Mouse (Mus musculus) forebrain, embryonic 12.5 days (tissue): ENCODE data around the gene Cuedc2. TPM values are rescaled to one million over a fixed set of nuclear protein-coding genes. Genes with fewer than 3 reads are reported as not detected.

Experiments used
- ATAC-seq: fragments of 200-750 bp; cut with Nextera tagmentation; 2 replicates; pipeline ENCODE4 v1.8.0; 2017; ENCODE audit warnings: moderate TSS enrichment; ENCODE audit not compliant: low FRiP score
- H3K27ac ChIP-seq: fragments of 300-500 bp; sonication (generic); 2 replicates; pipeline ENCODE4 v1.5.1; 2016; ENCODE audit warnings: mild to moderate bottlenecking
- H3K27me3 ChIP-seq: fragments of 300-500 bp; sonication (generic); 2 replicates; pipeline ENCODE4 v1.6.1; 2016; ENCODE audit warnings: mild to moderate bottlenecking
- H3K36me3 ChIP-seq: fragments of 300-500 bp; sonication (generic); replicated peaks from 2 replicates; pipeline ENCODE4 v1.6.1; 2016; ENCODE audit warnings: mild to moderate bottlenecking
- H3K4me1 ChIP-seq: fragments of 300-500 bp; sonication (generic); 2 replicates; pipeline ENCODE4 v1.6.1; 2016
- H3K4me2 ChIP-seq: fragments of 300-500 bp; sonication (generic); 2 replicates; pipeline ENCODE4 v1.6.1; 2016; ENCODE audit warnings: mild to moderate bottlenecking, moderate library complexity
- H3K4me3 ChIP-seq: fragments of 300-500 bp; sonication (generic); replicated peaks from 2 replicates; pipeline ENCODE4 v1.5.1; 2016; ENCODE audit warnings: mild to moderate bottlenecking
- H3K9ac ChIP-seq: fragments of 300-500 bp; sonication (generic); 2 replicates; pipeline ENCODE4 v1.6.1; 2016; ENCODE audit warnings: mild to moderate bottlenecking
- H3K9me3 ChIP-seq: fragments of 300-500 bp; sonication (generic); 2 replicates; pipeline ENCODE4 v1.6.1; 2016
- WGBS: fragments of 180-500 bp; shearing (Covaris S2); methylation state at CpG from one replicate; pipeline ENCODE4 v1.1.7; 2016; 5-methylcytosine and 5-hydroxymethylcytosine counted together
- polyA plus RNA-seq: library from polyadenylated mRNA; unstranded; fragments of >200 nt; fragmentation: Nextera tagmentation; extraction: Ambion mirVana; gene quantifications from 2 replicates; pipeline ENCODE4 v1.2.1, GENCODE M21; 2016

Gene Cuedc2
- polyA plus RNA-seq, 1 experiment from 2014 or later = 226 TPM

DNA sequence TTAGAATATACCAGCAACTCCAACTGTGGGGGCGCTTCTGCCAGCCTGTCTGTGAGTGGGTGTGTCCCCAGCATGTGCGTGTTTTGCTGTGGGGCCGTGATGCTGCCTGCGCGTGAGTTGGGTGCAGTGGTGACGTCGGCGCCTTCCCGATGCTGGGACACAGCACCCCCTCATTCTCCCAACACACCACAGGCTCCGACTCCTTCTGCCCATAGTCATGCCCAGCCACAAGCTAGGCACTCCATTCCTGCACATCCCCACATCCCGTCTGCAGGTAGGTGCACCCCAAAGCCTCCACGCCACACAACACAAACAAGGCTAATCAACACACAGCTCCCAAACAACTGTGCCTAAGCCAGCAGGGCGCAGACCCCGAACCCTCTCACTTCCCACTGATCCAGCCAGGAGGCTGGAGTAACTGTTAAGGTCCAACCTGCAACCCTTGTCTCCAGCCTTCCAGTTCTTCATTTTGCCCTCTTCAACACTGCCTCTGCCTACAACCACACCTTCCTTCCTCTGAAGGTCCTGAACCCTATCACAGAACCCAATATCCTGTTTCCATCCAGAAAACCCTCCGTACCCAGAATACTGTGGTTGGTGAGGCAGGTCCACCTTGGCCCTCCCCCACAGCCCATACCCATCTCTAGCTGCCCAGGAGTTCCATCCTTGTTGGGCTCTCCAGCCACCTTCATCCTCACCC, 21.5 kb downstream of the Cuedc2 start:
- 31% methylated on average over 15 of the region's 15 CpGs for WGBS
- H3K9ac ChIP-seq = peak overlapping the region; percentile 59

DNA sequence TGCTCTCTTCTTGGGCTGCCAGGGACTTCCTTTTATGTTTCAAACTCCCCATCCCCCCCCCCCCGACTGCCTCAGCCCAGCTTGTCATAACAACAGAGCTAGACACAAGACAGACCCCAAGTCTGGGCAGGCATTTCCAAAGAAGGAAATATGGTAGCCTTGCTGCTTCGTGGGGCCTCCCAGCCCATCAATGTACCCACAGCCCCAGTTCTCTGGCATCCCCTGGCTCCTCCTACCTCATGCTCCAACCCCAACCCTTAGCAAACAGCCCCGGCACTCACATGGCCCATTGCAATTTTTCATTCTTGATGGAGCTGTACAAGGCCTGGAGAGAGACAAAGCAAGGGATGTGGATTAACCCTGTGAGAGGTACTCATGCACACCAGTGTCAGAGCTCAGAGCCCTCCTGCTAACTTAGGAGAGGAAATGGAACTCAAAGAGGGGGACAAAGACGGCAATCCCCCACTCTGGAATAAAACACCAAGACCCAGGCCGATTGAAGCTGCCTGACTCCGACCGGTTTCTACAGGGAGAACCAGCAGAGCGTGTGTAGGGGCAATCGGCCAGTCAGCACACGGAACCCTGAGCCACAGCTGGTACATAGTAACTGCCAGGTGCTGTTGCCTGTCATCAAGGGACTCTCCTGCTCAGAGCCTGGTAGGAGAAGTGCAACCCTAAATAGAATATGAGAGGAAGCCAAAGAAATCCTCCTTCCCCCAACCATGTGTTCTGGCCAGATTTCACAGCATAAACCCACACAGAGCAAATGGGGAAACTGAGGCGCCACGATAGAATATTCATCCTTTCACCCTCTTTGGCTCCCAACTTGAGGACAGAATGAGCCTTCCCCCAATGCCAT, 22.5 kb downstream of the Cuedc2 start:
- no peak overlapping the region; the same call in 1 of the 2 replicates for H3K4me2 ChIP-seq
- H3K36me3 ChIP-seq = no peaks in the 10 kb centered on the region; the same call in 1 of the 2 replicates
- no peak overlapping the region for H3K9ac ChIP-seq
- no peaks in the 10 kb centered on the region for H3K9me3 ChIP-seq
- H3K4me1 ChIP-seq = peaks cover 44% of the 10 kb centered on the region
- WGBS = 47% methylated on average over 12 of the region's 12 CpGs
- H3K27ac ChIP-seq = no peak overlapping the region
- ATAC-seq = no peak
- no peak overlapping the region for H3K4me3 ChIP-seq
- H3K27me3 ChIP-seq = peaks cover 96% of the 10 kb centered on the region

More for the DNA sequence above, 21.5 kb downstream of the Cuedc2 start:
- Histone ChIP-seq H3K27me3 (peaks cover 86% of the 10 kb centered on the region), H3K27ac (no peak overlapping the region), H3K4me2 (peak overlapping the region; percentile 64), H3K36me3 (no peaks in the 10 kb centered on the region), H3K4me1 (peaks cover 54% of the 10 kb centered on the region), H3K4me3 (peak overlapping the region; percentile 47), H3K9me3 (no peaks in the 10 kb centered on the region)
- ATAC-seq = no peak

DNA sequence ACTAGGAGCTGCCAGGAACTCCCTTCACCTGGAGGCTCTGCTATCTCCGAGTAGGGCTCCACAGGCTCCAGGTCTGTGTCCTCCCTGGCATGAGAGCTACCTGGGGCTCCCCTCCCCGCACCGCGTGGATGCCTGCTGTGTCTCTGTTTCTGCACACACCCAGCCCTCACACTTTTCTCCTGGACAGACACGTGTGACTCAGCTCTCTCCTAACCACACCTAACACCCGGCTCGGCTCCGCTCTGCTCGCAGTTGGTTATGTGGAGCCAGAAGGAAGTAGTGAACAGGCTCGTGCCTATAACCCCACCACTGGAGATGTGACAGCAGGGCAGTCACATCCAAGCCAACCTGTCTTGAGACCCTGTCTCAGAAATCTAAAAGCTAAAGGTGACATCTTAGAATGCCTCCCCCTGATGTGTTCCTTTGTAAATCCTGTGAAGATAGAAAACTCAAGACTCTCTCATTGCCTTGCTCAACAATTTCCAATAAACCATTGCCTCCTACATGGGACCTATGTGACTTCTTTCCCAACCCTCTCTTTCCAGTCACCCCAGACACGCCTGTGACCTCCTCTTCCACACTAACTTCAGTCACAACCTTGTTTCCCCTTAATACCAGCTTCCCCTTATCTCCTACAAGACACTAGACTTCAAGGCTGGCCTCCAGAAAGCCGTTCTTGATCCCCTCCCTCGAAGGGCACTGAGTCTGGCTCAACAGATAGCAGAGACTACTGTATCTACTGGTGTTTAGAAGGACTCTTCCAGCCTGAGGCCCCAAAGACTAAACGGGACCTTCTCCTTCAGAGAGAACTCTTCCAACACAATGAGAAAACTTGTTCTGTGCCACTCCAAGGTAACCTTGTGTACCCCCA, 23.4 kb downstream of the Cuedc2 start:
- 46% methylated on average over 14 of the region's 14 CpGs for WGBS
- Histone ChIP-seq H3K27ac (no peak overlapping the region), H3K36me3 (no peaks in the 10 kb centered on the region; the same call in 1 of the 2 replicates), H3K27me3 (peaks cover 96% of the 10 kb centered on the region), H3K4me1 (peaks cover 38% of the 10 kb centered on the region), H3K9me3 (no peaks in the 10 kb centered on the region), H3K9ac (no peak overlapping the region), H3K4me2 (no peak overlapping the region), H3K4me3 (no peak overlapping the region; the same call in 1 of the 2 replicates)
- ATAC-seq = no peak

DNA sequence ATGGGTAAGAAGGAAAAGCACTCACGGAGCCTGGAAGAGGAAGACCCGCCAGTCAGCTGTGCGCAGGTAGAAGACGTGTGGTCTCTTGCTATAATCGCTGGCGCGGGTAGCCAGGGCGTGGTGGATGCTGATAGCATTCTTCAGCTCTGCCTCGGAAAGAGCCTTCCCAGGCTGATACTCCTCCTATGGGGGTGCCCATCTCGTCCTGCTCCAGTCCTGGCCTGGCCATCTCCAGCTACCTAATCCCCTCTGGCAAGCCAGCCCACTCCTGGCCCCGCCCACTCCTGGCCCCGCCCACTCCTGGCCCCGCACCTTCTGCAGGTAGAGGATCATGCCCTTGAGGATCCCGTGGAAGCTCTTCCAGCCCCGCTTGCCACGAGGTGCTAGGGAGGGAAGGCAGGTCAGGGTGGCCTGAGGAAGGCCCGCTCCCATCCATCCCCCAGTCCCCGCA, 24.3 kb downstream of the Cuedc2 start:
- H3K4me1 ChIP-seq = peaks cover 29% of the 10 kb centered on the region
- ATAC-seq = no peak
- WGBS = 13% methylated on average over 16 of the region's 18 CpGs
- no peak overlapping the region for H3K27ac ChIP-seq
- 0 out of 2 replicates have a peak overlapping the region, but pooled peaks have one; percentile 0 for H3K4me2 ChIP-seq
- no peak overlapping the region for H3K9ac ChIP-seq
- 0 out of 2 replicates have a peak overlapping the region, but pooled peaks have one; percentile 7 for H3K4me3 ChIP-seq
- no peaks in the 10 kb centered on the region for H3K9me3 ChIP-seq
- H3K36me3 ChIP-seq = no peaks in the 10 kb centered on the region; the same call in 1 of the 2 replicates
- peaks cover 93% of the 10 kb centered on the region for H3K27me3 ChIP-seq

DNA sequence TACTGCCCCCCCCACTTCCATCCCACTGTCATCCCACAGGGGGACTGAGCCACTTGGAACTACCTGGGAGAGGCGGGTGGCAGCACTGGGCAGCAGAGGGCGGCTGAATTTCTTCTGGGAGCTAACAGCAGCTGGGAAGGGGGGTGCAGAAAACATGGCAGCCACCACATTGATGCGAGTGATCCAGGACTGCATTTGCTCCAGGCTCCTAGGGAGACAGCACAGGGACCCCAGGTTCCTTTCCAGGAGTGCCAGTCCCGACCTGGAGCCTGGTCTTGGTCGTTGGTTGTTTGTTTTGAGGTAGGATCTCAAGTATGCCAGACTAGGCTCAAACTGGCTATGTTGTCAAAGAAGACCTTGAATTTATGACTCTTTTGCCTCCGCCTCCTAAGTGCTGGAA, 24.9 kb downstream of the Cuedc2 start:
- Histone ChIP-seq H3K4me3 (no peak overlapping the region), H3K9ac (no peak overlapping the region), H3K27me3 (peaks cover 90% of the 10 kb centered on the region), H3K36me3 (no peaks in the 10 kb centered on the region; the same call in 1 of the 2 replicates), H3K4me1 (peaks cover 29% of the 10 kb centered on the region), H3K4me2 (no peak overlapping the region), H3K9me3 (no peaks in the 10 kb centered on the region), H3K27ac (no peak overlapping the region)
- WGBS = 66% methylated on average over 6 of the region's 6 CpGs
- ATAC-seq = no peak

DNA sequence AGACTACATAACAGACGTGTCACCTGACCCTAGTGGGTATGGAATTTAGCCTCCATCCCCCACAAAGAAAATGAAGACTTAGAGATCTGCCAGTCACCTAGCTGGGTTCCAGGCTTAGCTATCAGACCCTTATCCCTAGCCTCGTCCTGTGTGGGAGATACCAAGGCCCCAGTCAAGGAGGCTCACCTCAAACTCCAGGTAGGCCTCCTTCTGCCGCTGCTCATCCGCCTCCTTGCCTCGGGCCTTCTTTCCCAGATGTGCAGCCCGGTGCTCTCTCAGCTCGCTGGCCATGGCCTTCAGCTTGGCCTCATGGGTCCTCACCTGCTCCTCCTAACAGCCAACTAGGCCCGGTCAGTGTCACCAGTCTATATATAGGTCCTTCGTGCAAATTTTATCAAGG, 25.4 kb downstream of the Cuedc2 start:
- no peaks in the 10 kb centered on the region; the same call in 1 of the 2 replicates for H3K36me3 ChIP-seq
- no peak for ATAC-seq
- no peak overlapping the region for H3K4me3 ChIP-seq
- no peak overlapping the region for H3K4me2 ChIP-seq
- peaks cover 28% of the 10 kb centered on the region for H3K4me1 ChIP-seq
- H3K9me3 ChIP-seq = no peaks in the 10 kb centered on the region
- H3K9ac ChIP-seq = no peak overlapping the region
- no peak overlapping the region for H3K27ac ChIP-seq
- 88% methylated on average over 9 of the region's 9 CpGs for WGBS
- peaks cover 90% of the 10 kb centered on the region for H3K27me3 ChIP-seq

DNA sequence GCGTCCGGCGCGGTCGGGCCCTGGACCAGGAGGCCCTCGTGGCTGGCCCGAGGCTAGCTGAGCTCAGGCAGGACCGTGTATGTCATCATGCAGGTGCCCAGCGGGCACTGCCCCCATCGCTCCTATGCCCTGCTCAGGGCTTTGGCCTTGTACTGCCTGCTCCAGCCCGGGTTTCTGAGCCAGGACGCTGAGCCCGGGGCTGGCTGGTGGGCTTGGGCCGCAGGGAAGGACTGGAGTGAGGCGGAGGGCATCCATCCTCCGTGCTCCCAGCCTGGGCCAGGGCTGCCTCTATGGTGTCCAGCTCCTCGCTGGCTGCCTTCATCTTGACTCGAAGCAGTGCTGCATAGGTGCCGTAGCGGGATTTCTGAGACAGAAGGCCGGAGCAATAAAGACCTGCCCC, 25.9 kb downstream of the Cuedc2 start:
- no peak overlapping the region for H3K4me2 ChIP-seq
- H3K36me3 ChIP-seq = no peaks in the 10 kb centered on the region; the same call in 1 of the 2 replicates
- no peak overlapping the region; the same call in 1 of the 2 replicates for H3K9ac ChIP-seq
- 89% methylated on average over 21 of the region's 21 CpGs for WGBS
- no peak overlapping the region for H3K27ac ChIP-seq
- peaks cover 22% of the 10 kb centered on the region for H3K4me1 ChIP-seq
- H3K4me3 ChIP-seq = no peak overlapping the region
- H3K9me3 ChIP-seq = no peaks in the 10 kb centered on the region
- peaks cover 90% of the 10 kb centered on the region for H3K27me3 ChIP-seq
- no peak for ATAC-seq

DNA sequence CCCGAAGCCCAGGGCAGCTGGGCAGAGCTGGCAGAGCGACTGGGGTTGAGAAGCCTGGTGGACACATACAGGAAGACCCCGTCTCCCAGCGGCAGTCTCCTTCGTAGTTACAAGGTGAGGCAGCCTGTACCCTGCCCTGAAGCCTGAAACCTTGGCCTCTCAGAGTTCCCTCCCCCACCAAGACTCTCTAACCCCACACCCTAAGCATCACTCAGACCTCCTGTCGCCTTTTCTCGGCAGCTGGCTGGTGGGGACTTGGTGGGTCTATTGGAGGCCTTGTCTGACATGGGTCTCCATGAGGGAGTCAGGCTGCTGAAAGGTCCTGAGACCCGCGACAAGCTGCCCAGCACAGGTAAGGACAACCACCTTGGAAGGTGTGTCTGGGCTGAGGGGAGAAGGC, 27.2 kb downstream of the Cuedc2 start:
- Histone ChIP-seq H3K9ac (no peak overlapping the region), H3K9me3 (no peaks in the 10 kb centered on the region), H3K4me3 (no peak overlapping the region), H3K4me1 (peaks cover 12% of the 10 kb centered on the region), H3K36me3 (no peaks in the 10 kb centered on the region; the same call in 1 of the 2 replicates), H3K27me3 (peaks cover 90% of the 10 kb centered on the region), H3K27ac (no peak overlapping the region), H3K4me2 (no peak overlapping the region)
- ATAC-seq = no peak
- WGBS = 93% methylated on average over 9 of the region's 9 CpGs

DNA sequence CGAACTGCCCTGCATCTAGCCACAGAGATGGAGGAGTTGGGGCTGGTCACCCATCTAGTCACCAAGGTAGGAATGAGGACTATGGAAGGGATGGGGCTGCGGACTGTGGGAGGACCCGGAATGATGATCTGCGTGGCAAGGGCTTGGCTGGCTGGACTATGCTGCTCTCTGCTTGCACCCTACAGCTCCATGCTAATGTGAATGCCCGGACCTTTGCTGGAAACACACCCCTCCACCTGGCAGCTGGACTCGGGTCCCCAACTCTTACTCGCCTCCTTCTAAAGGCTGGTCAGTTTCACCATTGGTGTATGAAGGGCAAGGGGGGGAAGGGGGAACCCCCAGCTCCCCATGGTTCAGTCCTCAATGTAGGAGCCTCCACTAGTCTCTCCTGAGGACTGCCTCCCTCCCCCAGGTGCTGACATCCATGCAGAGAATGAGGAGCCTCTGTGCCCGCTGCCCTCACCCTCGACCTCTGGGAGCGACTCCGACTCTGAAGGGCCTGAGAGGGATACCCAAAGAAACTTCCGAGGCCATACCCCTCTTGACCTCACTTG, 28.1 kb downstream of the Cuedc2 start:
- ATAC-seq = no peak
- no peaks in the 10 kb centered on the region; the same call in 1 of the 2 replicates for H3K36me3 ChIP-seq
- WGBS = 92% methylated on average over 12 of the region's 12 CpGs
- H3K4me3 ChIP-seq = no peak overlapping the region
- peaks cover 89% of the 10 kb centered on the region for H3K27me3 ChIP-seq
- no peak overlapping the region for H3K27ac ChIP-seq
- H3K9me3 ChIP-seq = no peaks in the 10 kb centered on the region
- peaks cover 22% of the 10 kb centered on the region for H3K4me1 ChIP-seq
- H3K9ac ChIP-seq = no peak overlapping the region
- no peak overlapping the region for H3K4me2 ChIP-seq

DNA sequence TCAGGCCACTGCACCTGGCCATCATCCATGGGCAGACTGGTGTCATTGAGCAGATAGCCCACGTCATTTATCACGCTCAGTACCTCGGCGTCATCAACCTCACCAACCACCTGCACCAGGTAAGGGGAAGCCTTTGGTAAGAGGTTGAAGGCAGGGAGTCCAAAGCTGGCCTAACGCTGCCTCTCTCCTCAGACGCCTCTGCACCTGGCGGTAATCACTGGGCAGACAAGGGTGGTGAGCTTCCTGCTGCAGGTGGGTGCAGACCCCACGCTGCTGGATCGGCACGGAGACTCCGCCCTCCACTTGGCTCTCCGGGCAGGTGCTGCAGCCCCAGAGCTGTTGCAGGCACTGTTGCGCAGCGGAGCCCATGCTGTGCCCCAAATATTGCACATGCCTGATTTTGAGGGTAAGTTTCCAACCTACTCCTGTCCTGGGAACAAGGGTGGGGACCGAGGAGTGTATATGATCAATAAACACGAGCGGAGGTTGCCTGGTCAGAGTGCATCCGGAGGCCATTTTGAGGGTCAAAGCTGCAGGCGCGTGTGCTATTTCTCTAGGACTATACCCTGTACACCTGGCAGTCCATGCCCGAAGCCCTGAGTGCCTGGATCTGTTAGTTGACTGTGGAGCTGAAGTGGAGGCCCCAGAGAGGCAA, 28.7 kb downstream of the Cuedc2 start:
- H3K27me3 ChIP-seq = peaks cover 89% of the 10 kb centered on the region

More for the DNA sequence above, 28.7 kb downstream of the Cuedc2 start:
- H3K9me3 ChIP-seq = no peaks in the 10 kb centered on the region
- H3K4me2 ChIP-seq = no peak overlapping the region
- H3K9ac ChIP-seq = no peak overlapping the region
- 83% methylated on average over 21 of the region's 21 CpGs for WGBS
- H3K4me1 ChIP-seq = peaks cover 27% of the 10 kb centered on the region
- no peak for ATAC-seq
- no peak overlapping the region for H3K27ac ChIP-seq
- no peaks in the 10 kb centered on the region; the same call in 1 of the 2 replicates for H3K36me3 ChIP-seq
- H3K4me3 ChIP-seq = no peak overlapping the region
